Mouse (Mus musculus): ENCODE data around the gene Arf5. TPM values are rescaled to one million over a fixed set of nuclear protein-coding genes. Genes with fewer than 3 reads are reported as not detected.
A peak's percentile ranks its signal among the peaks of the same experiment; 100 is the strongest.

Gene Arf5
- polyA plus RNA-seq, 1 experiment = 130 TPM

DNA sequence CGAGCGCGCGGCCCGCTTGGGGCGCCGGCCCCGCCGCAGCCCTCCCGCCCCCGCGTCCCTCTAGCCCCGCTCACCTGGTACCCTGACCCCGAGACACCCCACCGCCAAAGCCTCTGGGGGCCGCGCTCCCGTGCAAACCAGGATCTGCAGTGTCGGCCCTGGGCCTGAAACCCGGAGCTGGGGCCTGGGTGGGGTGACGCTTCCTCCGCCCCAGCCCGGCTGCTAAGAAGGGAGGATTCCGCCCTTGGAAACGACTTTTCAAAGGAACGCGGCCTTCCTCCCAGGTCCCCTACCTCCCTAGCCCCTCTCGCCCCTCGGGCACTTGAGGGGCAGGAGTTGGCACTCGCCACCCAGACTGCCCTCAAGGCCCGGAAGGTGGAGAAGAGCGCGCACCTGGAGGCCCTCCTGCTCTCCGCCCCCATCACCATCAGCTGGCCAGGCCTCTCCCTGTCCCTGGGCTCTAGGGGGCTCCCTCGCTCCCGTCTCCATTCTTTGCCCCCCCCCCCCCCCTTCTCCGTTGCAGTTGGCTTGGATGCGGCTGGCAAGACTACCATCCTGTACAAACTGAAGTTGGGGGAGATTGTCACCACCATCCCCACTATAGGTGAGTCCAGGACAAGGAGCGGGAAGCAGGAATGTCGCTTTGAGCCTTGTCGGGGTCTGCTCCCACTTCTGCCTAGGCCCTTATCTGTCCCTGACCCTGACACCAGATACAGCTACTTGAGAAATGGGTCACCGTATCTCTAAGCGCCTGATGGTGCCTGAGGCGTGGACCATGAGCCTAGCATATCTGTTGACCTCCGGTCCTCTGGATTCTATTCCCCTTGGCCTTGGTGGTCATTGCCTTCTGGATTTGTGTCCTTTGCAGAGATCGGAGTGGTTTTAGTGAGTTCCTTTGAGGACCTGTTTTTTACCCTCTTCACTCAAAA lies 671 bp downstream of the Arf5 start:
- TF ChIP-seq POLR2A (IDR thresholded peaks at IDR 0.05; ENCODE audit: insufficient read depth, low read length) = no peak
- TF ChIP-seq CTCF (IDR thresholded peaks at IDR 0.05; ENCODE audit: low read depth, low read length) = peak; percentile 35
- TF ChIP-seq EP300 (IDR thresholded peaks at IDR 0.05; ENCODE audit: insufficient read depth, low read depth, low read length) = no peak
- peak overlapping the region; percentile 97 for H3K9ac ChIP-seq (ENCODE audit: low read depth, poor library complexity, severe bottlenecking)
- peaks cover 5% of the 10 kb centered on the region; the same call in 1 of the 2 replicates for H3K36me3 ChIP-seq (ENCODE audit: control insufficient read depth, insufficient read depth, low read length, poor library complexity, severe bottlenecking)
- no peak overlapping the region for H3K27ac ChIP-seq (ENCODE audit: insufficient read depth, low read length)
- H3K27me3 ChIP-seq (ENCODE audit: control insufficient read depth, insufficient read depth, low read length, poor library complexity, severe bottlenecking) = no peaks in the 10 kb centered on the region
- H3K9me3 ChIP-seq (replicated peaks; ENCODE audit: control insufficient read depth, insufficient read depth, low read length, poor library complexity, severe bottlenecking) = no peaks in the 10 kb centered on the region
- H3K4me1 ChIP-seq (ENCODE audit: control insufficient read depth, insufficient read depth, low read length) = no peaks in the 10 kb centered on the region
- peak overlapping the region; percentile 89 for H3K4me3 ChIP-seq (ENCODE audit: low read depth, low read length)

DNA sequence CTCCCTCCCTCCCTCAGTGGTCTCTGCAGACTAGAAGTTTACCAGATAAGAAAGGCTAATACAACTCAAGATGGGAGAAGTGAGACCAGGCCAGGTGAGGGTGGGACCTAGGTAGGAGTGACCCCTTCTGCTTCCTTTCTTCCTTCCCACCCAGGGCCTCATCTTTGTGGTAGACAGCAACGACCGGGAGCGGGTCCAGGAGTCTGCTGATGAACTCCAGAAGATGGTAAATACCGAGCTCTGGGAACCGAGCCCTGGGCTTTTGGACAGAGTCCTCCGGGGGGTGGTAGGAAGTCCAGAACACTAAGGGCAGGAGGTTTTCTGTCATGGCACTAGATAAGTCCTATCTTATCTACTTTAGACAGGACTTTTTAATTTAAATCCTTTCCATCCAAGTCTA lies 1.7 kb downstream of the Arf5 start:
- Histone ChIP-seq H3K27ac (ENCODE audit: insufficient read depth, low read length) (no peak overlapping the region), H3K27me3 (ENCODE audit: control insufficient read depth, insufficient read depth, low read length, poor library complexity, severe bottlenecking) (no peaks in the 10 kb centered on the region), H3K9ac (ENCODE audit: low read depth, poor library complexity, severe bottlenecking) (no peak overlapping the region), H3K9me3 (replicated peaks; ENCODE audit: control insufficient read depth, insufficient read depth, low read length, poor library complexity, severe bottlenecking) (no peaks in the 10 kb centered on the region), H3K4me3 (ENCODE audit: low read depth, low read length) (no peak overlapping the region), H3K4me1 (ENCODE audit: control insufficient read depth, insufficient read depth, low read length) (no peaks in the 10 kb centered on the region), H3K36me3 (ENCODE audit: control insufficient read depth, insufficient read depth, low read length, poor library complexity, severe bottlenecking) (peaks cover 5% of the 10 kb centered on the region; the same call in 1 of the 2 replicates)
- no peak for TF ChIP-seq EP300 (IDR thresholded peaks at IDR 0.05; ENCODE audit: insufficient read depth, low read depth, low read length)

DNA sequence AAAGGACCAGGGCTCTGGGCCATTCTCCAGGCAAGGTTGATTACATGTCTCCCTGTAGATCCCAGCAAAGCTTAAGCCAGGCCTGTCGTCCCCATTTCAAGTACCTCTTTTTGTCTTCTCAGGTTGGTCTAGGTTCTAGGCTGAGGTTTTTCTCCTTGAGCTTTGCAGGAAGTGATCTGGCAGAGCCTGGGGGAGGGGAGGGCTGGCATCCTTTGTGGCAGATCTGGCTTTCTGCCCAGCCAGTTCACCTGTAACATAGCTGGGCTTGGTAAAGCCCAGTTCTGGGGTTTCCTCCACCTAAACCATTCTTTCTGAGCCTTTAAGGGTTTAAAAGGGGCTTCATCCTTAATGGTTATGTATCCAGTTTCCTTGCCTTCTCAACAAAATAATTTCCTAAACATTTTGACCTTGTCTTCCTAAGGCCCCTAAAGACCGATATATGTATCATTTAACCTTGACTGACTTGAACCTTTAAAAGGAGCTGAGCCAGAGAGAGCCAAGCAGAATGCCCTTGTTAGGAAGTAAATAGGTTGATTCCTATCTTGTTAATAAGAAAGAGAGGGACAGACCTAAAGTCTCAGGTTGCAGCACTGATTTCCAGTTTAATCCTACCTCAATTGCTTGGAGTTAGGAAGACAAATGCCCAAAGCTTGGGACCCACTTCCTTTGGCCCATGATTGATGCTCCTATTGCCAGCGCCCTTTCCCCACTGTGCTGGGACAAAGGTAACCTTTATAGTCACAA lies 3.9 kb downstream of the Arf5 start, which contains the start of gene Fscn3:
Gene Fscn3 (plus strand): TSS at position 694 of the 744 bp plus-strand sequence.
- TF ChIP-seq POLR2A (IDR thresholded peaks at IDR 0.05; ENCODE audit: insufficient read depth, low read length) (no peak), CTCF (IDR thresholded peaks at IDR 0.05; ENCODE audit: low read depth, low read length) (no peak), EP300 (IDR thresholded peaks at IDR 0.05; ENCODE audit: insufficient read depth, low read depth, low read length) (no peak)
- no peak within 1 kb of the TSS for H3K27ac ChIP-seq (ENCODE audit: insufficient read depth, low read length)

DNA sequence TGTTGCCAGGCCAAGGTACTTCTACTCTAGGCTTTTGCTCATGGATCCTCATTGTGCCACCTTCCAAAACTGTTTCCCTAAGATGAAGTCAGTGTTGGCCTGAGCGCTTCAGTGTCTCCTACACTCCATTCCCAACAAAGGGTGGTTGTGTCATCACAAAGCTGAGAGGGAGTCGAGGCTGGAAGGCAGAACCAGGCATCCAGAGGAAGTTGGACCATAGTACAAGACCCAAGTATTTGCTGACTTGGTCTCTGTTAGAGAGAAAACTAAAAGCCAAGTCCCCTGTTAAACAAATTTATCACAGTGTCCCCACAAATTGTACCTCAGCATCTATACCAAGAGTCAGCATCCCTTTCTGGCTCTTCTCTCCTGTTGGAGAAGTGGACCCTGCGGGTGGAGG lies 4.9 kb downstream of the Arf5 start, which contains the start of gene Gcc1:
Gene Gcc1 (minus strand): TSS at position 101 of the 400 bp plus-strand sequence.
- no peak within 1 kb of the TSS for H3K4me3 ChIP-seq (ENCODE audit: low read depth, low read length)
- TF ChIP-seq POLR2A (IDR thresholded peaks at IDR 0.05; ENCODE audit: insufficient read depth, low read length) = no peak
- TF ChIP-seq EP300 (IDR thresholded peaks at IDR 0.05; ENCODE audit: insufficient read depth, low read depth, low read length) = no peak
- TF ChIP-seq CTCF (IDR thresholded peaks at IDR 0.05; ENCODE audit: low read depth, low read length) = no peak
- no peaks in the 10 kb centered on the region for H3K27me3 ChIP-seq (ENCODE audit: control insufficient read depth, insufficient read depth, low read length, poor library complexity, severe bottlenecking)
- no peak within 1 kb of the TSS for H3K9ac ChIP-seq (ENCODE audit: low read depth, poor library complexity, severe bottlenecking)
- H3K9me3 ChIP-seq (replicated peaks; ENCODE audit: control insufficient read depth, insufficient read depth, low read length, poor library complexity, severe bottlenecking) = no peaks in the 10 kb centered on the region
- no peak within 1 kb of the TSS for H3K27ac ChIP-seq (ENCODE audit: insufficient read depth, low read length)
- no peaks in the 10 kb centered on the region for H3K4me1 ChIP-seq (ENCODE audit: control insufficient read depth, insufficient read depth, low read length)
- H3K36me3 ChIP-seq (ENCODE audit: control insufficient read depth, insufficient read depth, low read length, poor library complexity, severe bottlenecking) = peaks cover 5% of the 10 kb centered on the region; the same call in 1 of the 2 replicates

More for the DNA sequence above, 3.9 kb downstream of the Arf5 start, which contains the start of gene Fscn3:
- H3K27me3 ChIP-seq (ENCODE audit: control insufficient read depth, insufficient read depth, low read length, poor library complexity, severe bottlenecking) = no peaks in the 10 kb centered on the region
- no peak within 1 kb of the TSS for H3K9ac ChIP-seq (ENCODE audit: low read depth, poor library complexity, severe bottlenecking)
- no peak within 1 kb of the TSS for H3K4me3 ChIP-seq (ENCODE audit: low read depth, low read length)
- H3K36me3 ChIP-seq (ENCODE audit: control insufficient read depth, insufficient read depth, low read length, poor library complexity, severe bottlenecking) = peaks cover 5% of the 10 kb centered on the region; the same call in 1 of the 2 replicates
- no peaks in the 10 kb centered on the region for H3K4me1 ChIP-seq (ENCODE audit: control insufficient read depth, insufficient read depth, low read length)
- no peaks in the 10 kb centered on the region for H3K9me3 ChIP-seq (replicated peaks; ENCODE audit: control insufficient read depth, insufficient read depth, low read length, poor library complexity, severe bottlenecking)

DNA sequence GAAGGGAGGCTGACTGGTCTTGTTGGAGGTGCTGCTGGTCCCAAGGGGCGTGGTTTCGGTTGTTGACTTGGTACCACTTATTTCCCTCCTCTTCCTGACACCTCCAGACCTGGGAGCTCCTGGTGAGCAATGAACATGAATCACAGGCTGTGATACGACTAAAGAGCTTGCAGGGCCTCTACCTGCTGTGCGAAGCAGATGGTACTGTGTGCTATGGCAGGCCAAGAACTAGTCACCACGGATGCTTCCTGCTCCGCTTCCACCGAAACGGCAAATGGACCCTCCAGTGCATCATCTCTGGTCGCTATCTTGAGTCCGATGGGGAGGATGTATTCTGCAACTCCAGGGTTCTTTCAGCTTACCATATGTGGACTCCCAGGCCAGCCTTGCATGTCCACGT lies 6.5 kb downstream of the Arf5 start:
- no peaks in the 10 kb centered on the region for H3K4me1 ChIP-seq (ENCODE audit: control insufficient read depth, insufficient read depth, low read length)
- no peak overlapping the region for H3K9ac ChIP-seq (ENCODE audit: low read depth, poor library complexity, severe bottlenecking)
- TF ChIP-seq EP300 (IDR thresholded peaks at IDR 0.05; ENCODE audit: insufficient read depth, low read depth, low read length) = no peak
- TF ChIP-seq POLR2A (IDR thresholded peaks at IDR 0.05; ENCODE audit: insufficient read depth, low read length) = no peak
- TF ChIP-seq CTCF (IDR thresholded peaks at IDR 0.05; ENCODE audit: low read depth, low read length) = no peak
- no peak overlapping the region for H3K4me3 ChIP-seq (ENCODE audit: low read depth, low read length)
- H3K27ac ChIP-seq (ENCODE audit: insufficient read depth, low read length) = no peak overlapping the region
- H3K36me3 ChIP-seq (ENCODE audit: control insufficient read depth, insufficient read depth, low read length, poor library complexity, severe bottlenecking) = peaks cover 5% of the 10 kb centered on the region; the same call in 1 of the 2 replicates
- no peaks in the 10 kb centered on the region for H3K27me3 ChIP-seq (ENCODE audit: control insufficient read depth, insufficient read depth, low read length, poor library complexity, severe bottlenecking)
- H3K9me3 ChIP-seq (replicated peaks; ENCODE audit: control insufficient read depth, insufficient read depth, low read length, poor library complexity, severe bottlenecking) = no peaks in the 10 kb centered on the region
